Mouse (Mus musculus): ENCODE data around the gene Gls2. TPM values are rescaled to one million over a fixed set of nuclear protein-coding genes. Genes with fewer than 3 reads are reported as not detected.
"Not testable (repeated sequence)": the region's sequence is repeated elsewhere in the genome, so short reads cannot be mapped to it uniquely, and the experiment has no call there.

Gene Gls2
- total and polyA plus RNA-seq, 2 experiments from 2014 or later = 0.33 TPM; not detected in 1

GRCm38 (mm10) chr10:128210131-128210530 is 15.9 kb downstream of the Gls2 start:
- Histone ChIP-seq H3K27me3 (ENCODE audit: control insufficient read depth, insufficient read depth, low read length) (no peaks in the 10 kb centered on the region), H3K9me3 (replicated peaks; ENCODE audit: control insufficient read depth, low read length) (no peaks in the 10 kb centered on the region), H3K4me1 (ENCODE audit: control insufficient read depth, insufficient read depth) (peaks cover 10% of the 10 kb centered on the region), H3K9ac (replicated peaks; ENCODE audit: low read depth, low read length) (no peak overlapping the region), H3K27ac (ENCODE audit: low read depth) (no peak overlapping the region), H3K36me3 (replicated peaks; ENCODE audit: control insufficient read depth, insufficient read depth, low read length) (0 out of 2 replicates have a peak, but pooled peaks cover 3% of the 10 kb centered on the region), H3K4me2 (ENCODE audit: low read depth, low read length) (no peak overlapping the region), H3K4me3 (ENCODE audit: low read depth, low read length) (no peak overlapping the region)
- 87% methylated on average over 2 of the region's 2 CpGs for WGBS
- TF ChIP-seq EP300 (IDR thresholded peaks at IDR 0.05; ENCODE audit: low read depth) (no peak), CTCF (IDR thresholded peaks at IDR 0.05; ENCODE audit: low read depth) (no peak)
- DNase-seq (ENCODE audit: low spot score) (no peak), ATAC-seq (ENCODE audit: insufficient read depth, low read depth) (no peak)

GRCm38 (mm10) chr10:128210954-128211353 is 16.7 kb downstream of the Gls2 start:
- Histone ChIP-seq H3K27me3 (ENCODE audit: control insufficient read depth, insufficient read depth, low read length) (no peaks in the 10 kb centered on the region), H3K27ac (ENCODE audit: low read depth) (peak overlapping the region; percentile 37; the same call in 1 of the 2 replicates), H3K9me3 (replicated peaks; ENCODE audit: control insufficient read depth, low read length) (no peaks in the 10 kb centered on the region), H3K4me3 (ENCODE audit: low read depth, low read length) (peak overlapping the region; percentile 63), H3K4me2 (ENCODE audit: low read depth, low read length) (peak overlapping the region; percentile 86), H3K4me1 (ENCODE audit: control insufficient read depth, insufficient read depth) (peaks cover 10% of the 10 kb centered on the region), H3K36me3 (replicated peaks; ENCODE audit: control insufficient read depth, insufficient read depth, low read length) (0 out of 2 replicates have a peak, but pooled peaks cover 3% of the 10 kb centered on the region), H3K9ac (replicated peaks; ENCODE audit: low read depth, low read length) (peak overlapping the region; percentile 61)
- DNase-seq (ENCODE audit: low spot score) (no peak), ATAC-seq (ENCODE audit: insufficient read depth, low read depth) (no peak)
- TF ChIP-seq EP300 (IDR thresholded peaks at IDR 0.05; ENCODE audit: low read depth) = no peak
- no peak for TF ChIP-seq CTCF (IDR thresholded peaks at IDR 0.05; ENCODE audit: low read depth)
- WGBS = 14% methylated on average over 14 of the region's 14 CpGs

GRCm38 (mm10) chr10:128211390-128212108 is 17.3 kb downstream of the Gls2 start, which contains the start of gene Spryd4:
Spryd4 (minus strand) TSS chr10:128211807.
- peak; percentile 25 for TF ChIP-seq CTCF (IDR thresholded peaks at IDR 0.05; ENCODE audit: low read depth)
- TF ChIP-seq EP300 (IDR thresholded peaks at IDR 0.05; ENCODE audit: low read depth) = no peak
- H3K9me3 ChIP-seq (replicated peaks; ENCODE audit: control insufficient read depth, low read length) = no peaks in the 10 kb centered on the region
- peaks cover 10% of the 10 kb centered on the region for H3K4me1 ChIP-seq (ENCODE audit: control insufficient read depth, insufficient read depth)
- H3K36me3 ChIP-seq (replicated peaks; ENCODE audit: control insufficient read depth, insufficient read depth, low read length) = 0 out of 2 replicates have a peak, but pooled peaks cover 3% of the 10 kb centered on the region
- H3K27ac ChIP-seq (ENCODE audit: low read depth) = peak within 1 kb of the TSS; percentile 37
- peak; percentile 89 for DNase-seq (ENCODE audit: low spot score)
- peak; percentile 95 for ATAC-seq (ENCODE audit: insufficient read depth, low read depth)
- H3K4me3 ChIP-seq (ENCODE audit: low read depth, low read length) = peak within 1 kb of the TSS; percentile 63
- H3K9ac ChIP-seq (replicated peaks; ENCODE audit: low read depth, low read length) = peak within 1 kb of the TSS; percentile 61
- peak within 1 kb of the TSS; percentile 86 for H3K4me2 ChIP-seq (ENCODE audit: low read depth, low read length)
- under 1% methylated on average over 30 of the region's 30 CpGs for WGBS
- H3K27me3 ChIP-seq (ENCODE audit: control insufficient read depth, insufficient read depth, low read length) = no peaks in the 10 kb centered on the region

- Histone ChIP-seq H3K9me3 (replicated peaks; ENCODE audit: control insufficient read depth, low read length) (no peaks in the 10 kb centered on the region), H3K4me2 (ENCODE audit: low read depth, low read length) (peak overlapping the region; percentile 86), H3K9ac (replicated peaks; ENCODE audit: low read depth, low read length) (peak overlapping the region; percentile 61; the same call in 1 of the 2 replicates), H3K27me3 (ENCODE audit: control insufficient read depth, insufficient read depth, low read length) (no peaks in the 10 kb centered on the region), H3K36me3 (replicated peaks; ENCODE audit: control insufficient read depth, insufficient read depth, low read length) (0 out of 2 replicates have a peak, but pooled peaks cover 3% of the 10 kb centered on the region), H3K27ac (ENCODE audit: low read depth) (peak overlapping the region; percentile 37; the same call in 1 of the 2 replicates), H3K4me3 (ENCODE audit: low read depth, low read length) (peak overlapping the region; percentile 63), H3K4me1 (ENCODE audit: control insufficient read depth, insufficient read depth) (peaks cover 10% of the 10 kb centered on the region)
- DNase-seq (ENCODE audit: low spot score) = no peak
- ATAC-seq (ENCODE audit: insufficient read depth, low read depth) = no peak
- 45% methylated on average over 6 of the region's 6 CpGs for WGBS
- TF ChIP-seq CTCF (IDR thresholded peaks at IDR 0.05; ENCODE audit: low read depth) (no peak), EP300 (IDR thresholded peaks at IDR 0.05; ENCODE audit: low read depth) (no peak)
Observed at GRCm38 (mm10) chr10:128212148-128212547, 17.9 kb downstream of the Gls2 start.

GRCm38 (mm10) chr10:128212871-128213323 is 18.6 kb downstream of the Gls2 start:
- peak; percentile 68 for ATAC-seq (ENCODE audit: insufficient read depth, low read depth)
- peak overlapping the region; percentile 63 for H3K4me2 ChIP-seq (ENCODE audit: low read depth, low read length)

GRCm38 (mm10) chr10:128214112-128214511 is 19.9 kb downstream of the Gls2 start:
- H3K4me3 ChIP-seq (ENCODE audit: low read depth, low read length); ATAC-seq (ENCODE audit: insufficient read depth, low read depth); H3K36me3 ChIP-seq (replicated peaks; ENCODE audit: control insufficient read depth, insufficient read depth, low read length); DNase-seq (ENCODE audit: low spot score); H3K9ac ChIP-seq (replicated peaks; ENCODE audit: low read depth, low read length); H3K27ac ChIP-seq (ENCODE audit: low read depth); H3K4me2 ChIP-seq (ENCODE audit: low read depth, low read length); H3K9me3 ChIP-seq (replicated peaks; ENCODE audit: control insufficient read depth, low read length); H3K27me3 ChIP-seq (ENCODE audit: control insufficient read depth, insufficient read depth, low read length): not testable (repeated sequence)
- peaks cover 10% of the 10 kb centered on the region for H3K4me1 ChIP-seq (ENCODE audit: control insufficient read depth, insufficient read depth)
- 83% methylated on average over 4 of the region's 4 CpGs for WGBS

More at GRCm38 (mm10) chr10:128212871-128213323, 18.6 kb downstream of the Gls2 start:
- Histone ChIP-seq H3K4me3 (ENCODE audit: low read depth, low read length) (peak overlapping the region; percentile 36), H3K36me3 (replicated peaks; ENCODE audit: control insufficient read depth, insufficient read depth, low read length) (0 out of 2 replicates have a peak, but pooled peaks cover 3% of the 10 kb centered on the region), H3K27ac (ENCODE audit: low read depth) (no peak overlapping the region), H3K4me1 (ENCODE audit: control insufficient read depth, insufficient read depth) (peaks cover 10% of the 10 kb centered on the region), H3K9ac (replicated peaks; ENCODE audit: low read depth, low read length) (0 out of 2 replicates have a peak overlapping the region, but pooled peaks have one; percentile 9), H3K9me3 (replicated peaks; ENCODE audit: control insufficient read depth, low read length) (no peaks in the 10 kb centered on the region), H3K27me3 (ENCODE audit: control insufficient read depth, insufficient read depth, low read length) (no peaks in the 10 kb centered on the region)
- TF ChIP-seq CTCF (IDR thresholded peaks at IDR 0.05; ENCODE audit: low read depth) (peak; percentile 69), EP300 (IDR thresholded peaks at IDR 0.05; ENCODE audit: low read depth) (no peak)
- under 1% methylated on average over 18 of the region's 18 CpGs for WGBS
- DNase-seq (ENCODE audit: low spot score) = peak; percentile 71

All from heart, postnatal 0 days (tissue).